ENCODE assay signal across 8 mouse cellular contexts in the genomic region with DNA sequence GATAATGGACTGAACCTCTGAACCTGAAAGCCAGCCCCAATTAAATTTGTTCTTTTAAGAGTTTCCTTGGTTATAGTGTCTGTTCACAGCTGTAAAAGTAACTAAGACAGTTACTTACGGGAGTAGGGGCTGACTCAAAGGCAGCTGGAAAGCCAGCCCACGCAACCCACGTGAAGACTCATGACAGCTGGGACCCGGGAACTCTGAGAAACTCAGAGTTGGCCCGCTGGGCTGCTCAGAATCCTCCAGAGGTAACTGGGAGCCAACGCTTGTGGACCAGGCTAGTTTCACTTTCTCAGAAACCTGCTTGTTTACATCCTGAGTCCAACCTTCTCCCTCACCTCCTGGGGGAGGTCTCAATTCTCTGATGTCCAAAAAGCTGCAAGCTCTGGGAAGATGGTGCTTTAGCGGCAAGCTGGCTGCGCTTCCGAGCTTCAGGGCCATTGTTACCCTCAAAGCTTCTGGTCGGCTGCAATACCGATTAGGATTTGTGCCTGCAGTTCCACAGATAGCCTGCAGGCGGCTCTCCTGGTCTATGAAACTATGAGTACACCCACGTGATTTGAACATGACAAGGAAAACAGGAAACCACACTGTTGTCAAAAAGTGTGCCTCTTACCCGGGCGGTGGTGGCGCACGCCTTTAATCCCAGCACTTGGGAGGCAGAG. TPM values are rescaled to one million over a fixed set of nuclear protein-coding genes. Genes with fewer than 3 reads are reported as not detected.
DNase-seq lines count a peak whose midpoint lies in the region; ATAC-seq and TF ChIP-seq lines count a peak whose summit lies in the region.

No protein-coding gene starts in this region.

- peaks cover under 1% of the 10 kb centered on the region; the same call in 1 of the 2 replicates for H3K79me2 ChIP-seq in MEL (ENCODE audit: control insufficient read depth, insufficient read depth, low read length, poor library complexity)

- H3K9me3 ChIP-seq in MEL (replicated peaks; ENCODE audit: insufficient read depth, low read length): no peaks in the 10 kb centered on the region
- H3K9me3 ChIP-seq in lung, embryonic 15.5 days: no peaks in the 10 kb centered on the region

- H3K9ac ChIP-seq in MEL (ENCODE audit: control insufficient read depth, low read depth, low read length, poor library complexity, severe bottlenecking): peak overlapping the region; percentile 80
- H3K9ac ChIP-seq in lung, embryonic 15.5 days: no peak overlapping the region; the same call in 1 of the 2 replicates

- TF ChIP-seq CTCF in MEL (IDR thresholded peaks at IDR 0.05 in 2 of 3, conservative IDR thresholded peaks at IDR 0.05 in 1 of 3; ENCODE audit: control insufficient read depth in 1 of 3, insufficient read depth in 1 of 3, low read depth in 2 of 3, low read length in 3 of 3, poor library complexity in 1 of 3, severe bottlenecking in 1 of 3): peak; percentile 88 to 92 (median 92)
- TF ChIP-seq CTCF in olfactory bulb, adult 2 months (IDR thresholded peaks at IDR 0.05; ENCODE audit: insufficient read depth, low read depth, low read length): peak; percentile 48; the same call in 1 of the 2 replicates

- H3K36me3 ChIP-seq in MEL (ENCODE audit: control insufficient read depth in 1 of 2, insufficient read depth in 2 of 2, low read length in 2 of 2): peaks cover 0 to 8% of the 10 kb centered on the region in 2 experiments; a peak in 1 of 4 replicates
- H3K36me3 ChIP-seq in lung, embryonic 15.5 days: peaks cover 9% of the 10 kb centered on the region

- peak overlapping the region; percentile 71 for H3K27ac ChIP-seq in MEL (ENCODE audit: control insufficient read depth, low read depth, low read length)
- H3K27ac ChIP-seq in lung, embryonic 15.5 days: no peak overlapping the region
- H3K27ac ChIP-seq in olfactory bulb, adult 2 months (ENCODE audit: insufficient read depth, low read depth, low read length): no peak overlapping the region

- TF ChIP-seq POLR2A in MEL (IDR thresholded peaks at IDR 0.05; ENCODE audit: control insufficient read depth in 1 of 2, insufficient read depth in 1 of 2, low read depth in 1 of 2, low read length in 2 of 2, poor library complexity in 1 of 2): peak in 1 of 2 experiments; percentile 40; a peak in 1 of 4 replicates
- no peak for TF ChIP-seq POLR2A in olfactory bulb, adult 2 months (IDR thresholded peaks at IDR 0.05; ENCODE audit: insufficient read depth, low read depth, low read length)

- peak; percentile 89 for TF ChIP-seq RAD21 in MEL (IDR thresholded peaks at IDR 0.05; ENCODE audit: low read depth, low read length)

- 0 out of 4 replicates have a peak, but pooled peaks of 1 of the 2 experiments have one; percentile 10 for TF ChIP-seq EP300 in MEL (IDR thresholded peaks at IDR 0.05; ENCODE audit: low read depth in 1 of 2, low read length in 2 of 2)

- peaks cover 7 to 19% of the 10 kb centered on the region in 2 experiments for H3K4me1 ChIP-seq in MEL (ENCODE audit: control insufficient read depth in 1 of 2, insufficient read depth in 2 of 2, low read length in 2 of 2)
- H3K4me1 ChIP-seq in lung, embryonic 15.5 days: 0 out of 2 replicates have a peak, but pooled peaks cover 5% of the 10 kb centered on the region
- no peaks in the 10 kb centered on the region for H3K4me1 ChIP-seq in olfactory bulb, adult 2 months (ENCODE audit: control insufficient read depth, insufficient read depth, low read length)

- peak overlapping the region; percentile 42 for H3K4me2 ChIP-seq in lung, embryonic 15.5 days

- peak; percentile 99 for DNase-seq in MEL (ENCODE audit: low read depth, low spot score)
- DNase-seq in cerebellum, adult 9-10 months: peak; percentile 97
- DNase-seq in layer of hippocampus, adult 9-10 months (ENCODE audit: low spot score): peak; percentile 99
- peak; percentile 87 to 93 for DNase-seq in thymus, adult 18-20 months

- peak overlapping the region; percentile 82 to 85 for H3K4me3 ChIP-seq in MEL (ENCODE audit: control insufficient read depth in 1 of 2, insufficient read depth in 1 of 2, low read depth in 2 of 2, low read length in 2 of 2)
- H3K4me3 ChIP-seq in lung, embryonic 15.5 days: peak overlapping the region; percentile 18
- peak overlapping the region; percentile 26 for H3K4me3 ChIP-seq in olfactory bulb, adult 2 months (ENCODE audit: insufficient read depth, low read depth, low read length)

- peak; percentile 39; the same call in 1 of the 2 replicates for ATAC-seq in frontal cortex, adult (ENCODE audit: low TSS enrichment)
- ATAC-seq in hematopoietic stem cell, adult 5-6 weeks (replicated peaks in 1 of 2; ENCODE audit: insufficient read depth in 1 of 2, low FRiP score in 2 of 2, low TSS enrichment in 1 of 2, low read depth in 1 of 2, poor library complexity in 2 of 2, severe bottlenecking in 2 of 2): peak; percentile 6 to 43; a peak in 2 of 4 replicates
- no peak for ATAC-seq in lung, embryonic 15.5 days (ENCODE audit: borderline replicate concordance, extremely low read depth, low FRiP score, low TSS enrichment)

- 14% methylated on average over 17 of the region's 17 CpGs for WGBS in lung, embryonic 15.5 days
- WGBS in olfactory bulb, adult 2 months: 4% methylated on average over 17 of the region's 17 CpGs

- H3K27me3 ChIP-seq in MEL (ENCODE audit: control insufficient read depth in 1 of 2, insufficient read depth in 2 of 2, low read length in 2 of 2): no peaks in the 10 kb centered on the region
- peaks cover 10% of the 10 kb centered on the region; the same call in 1 of the 2 replicates for H3K27me3 ChIP-seq in lung, embryonic 15.5 days

TF ChIP-seq in MEL, 35 proteins besides CTCF, POLR2A, EP300 and RAD21 (continues in another document):
- peak; percentile 81 for TF ChIP-seq ETS1 (IDR thresholded peaks at IDR 0.05; ENCODE audit: low read depth, low read length)
- TF ChIP-seq SIN3A (IDR thresholded peaks at IDR 0.05; ENCODE audit: low read length): peak; percentile 99
- no peak for TF ChIP-seq NELFE (IDR thresholded peaks at IDR 0.05; ENCODE audit: low read depth, low read length)
- no peak for TF ChIP-seq POLR2AphosphoS2 (IDR thresholded peaks at IDR 0.05; ENCODE audit: low read length)
- no peak for TF ChIP-seq RCOR1 (IDR thresholded peaks at IDR 0.05; ENCODE audit: low read depth, low read length)
- TF ChIP-seq MYC (IDR thresholded peaks at IDR 0.05; ENCODE audit: low read depth, low read length): peak; percentile 91
- TF ChIP-seq MAFK (IDR thresholded peaks at IDR 0.05; ENCODE audit: borderline replicate concordance, low read depth, low read length): no peak
- peak; percentile 60; the same call in 1 of the 2 replicates for TF ChIP-seq TBP (IDR thresholded peaks at IDR 0.05; ENCODE audit: low read depth, low read length)
- no peak for TF ChIP-seq ZMIZ1 (IDR thresholded peaks at IDR 0.05; ENCODE audit: low read depth, low read length)
- peak; percentile 94 for TF ChIP-seq USF1 (IDR thresholded peaks at IDR 0.05; ENCODE audit: low read depth, low read length)
- no peak for TF ChIP-seq CHD1 (IDR thresholded peaks at IDR 0.05; ENCODE audit: low read depth, low read length)
- peak; percentile 99 for TF ChIP-seq MXI1 (IDR thresholded peaks at IDR 0.05; ENCODE audit: low read depth, low read length)
- TF ChIP-seq GABPA (IDR thresholded peaks at IDR 0.05; ENCODE audit: low read depth, low read length): no peak
- no peak for TF ChIP-seq KAT2A (conservative IDR thresholded peaks at IDR 0.05; ENCODE audit: low read depth, low read length)
- no peak for TF ChIP-seq MYB (IDR thresholded peaks at IDR 0.05; ENCODE audit: low read depth, low read length)

RNA-seq across cellular contexts. Expression of gene H2-D1, which starts 4.6 kb away (rescaled TPM):
- 58.7 and 60.1 TPM in 2 replicates for total RNA-seq in MEL (2012; rRNA removed)
- polyA plus RNA-seq in MEL (2012; ENCODE audit: insufficient read depth in 1 of 2, insufficient read length in 2 of 2, low read depth in 1 of 2, low replicate concordance in 2 of 2, missing spikeins in 1 of 2): 10 to 100 TPM in 1 of 2 experiments, not detected in 1; 97.9 TPM
- total RNA-seq in hematopoietic stem cell, adult 5-6 weeks (2017): 627 and 791 TPM in 2 replicates
- 114 and 138 TPM in 2 replicates for polyA plus RNA-seq in lung, embryonic 15.5 days (2015; fragmentation: Nextera tagmentation; extraction: Ambion mirVana)
- 345 and 592 TPM in 2 replicates for polyA plus RNA-seq in olfactory bulb, adult 2 months (2012; ENCODE audit: insufficient read depth, insufficient read length, low replicate concordance, missing spikeins)

RNA-seq across cellular contexts. Expression of gene Ddx39b, which starts 16.4 kb away (rescaled TPM):
- total RNA-seq in MEL (2012; rRNA removed): 206 and 270 TPM in 2 replicates
- 100 to 1,000 TPM; 581 to 787 TPM for polyA plus RNA-seq in MEL (2012; ENCODE audit: insufficient read depth in 1 of 2, insufficient read length in 2 of 2, low read depth in 1 of 2, low replicate concordance in 2 of 2, missing spikeins in 1 of 2)
- 207 and 226 TPM in 2 replicates for total RNA-seq in hematopoietic stem cell, adult 5-6 weeks (2017)
- polyA plus RNA-seq in lung, embryonic 15.5 days (2015; fragmentation: Nextera tagmentation; extraction: Ambion mirVana): 512 and 523 TPM in 2 replicates
- 290 and 359 TPM in 2 replicates for polyA plus RNA-seq in olfactory bulb, adult 2 months (2012; ENCODE audit: insufficient read depth, insufficient read length, low replicate concordance, missing spikeins)

RNA-seq across cellular contexts. Expression of gene Nfkbil1, which starts 22.4 kb away (rescaled TPM):
- 10.1 and 10.3 TPM in 2 replicates for total RNA-seq in MEL (2012; rRNA removed)
- polyA plus RNA-seq in MEL (2012; ENCODE audit: insufficient read depth in 1 of 2, insufficient read length in 2 of 2, low read depth in 1 of 2, low replicate concordance in 2 of 2, missing spikeins in 1 of 2): 10 to 100 TPM in 1 of 2 experiments, not detected in 1; 26.0 TPM
- total RNA-seq in hematopoietic stem cell, adult 5-6 weeks (2017): 4.3 and 15.9 TPM in 2 replicates
- 13.2 and 13.4 TPM in 2 replicates for polyA plus RNA-seq in lung, embryonic 15.5 days (2015; fragmentation: Nextera tagmentation; extraction: Ambion mirVana)
- not detected in 2 replicates for polyA plus RNA-seq in olfactory bulb, adult 2 months (2012; ENCODE audit: insufficient read depth, insufficient read length, low replicate concordance, missing spikeins)

RNA-seq across cellular contexts. Expression of gene Atp6v1g2, which starts 24.5 kb away (rescaled TPM):
- total RNA-seq in MEL (2012; rRNA removed): 0.46 and 0.56 TPM in 2 replicates
- 1 to 10 TPM in 1 of 2 experiments, not detected in 1; 4.7 TPM for polyA plus RNA-seq in MEL (2012; ENCODE audit: insufficient read depth in 1 of 2, insufficient read length in 2 of 2, low read depth in 1 of 2, low replicate concordance in 2 of 2, missing spikeins in 1 of 2)
- total RNA-seq in hematopoietic stem cell, adult 5-6 weeks (2017): 3.8 and 5.2 TPM in 2 replicates
- polyA plus RNA-seq in lung, embryonic 15.5 days (2015; fragmentation: Nextera tagmentation; extraction: Ambion mirVana): 3.4 and 4.3 TPM in 2 replicates
- not detected in 2 replicates for polyA plus RNA-seq in olfactory bulb, adult 2 months (2012; ENCODE audit: insufficient read depth, insufficient read length, low replicate concordance, missing spikeins)

RNA-seq across cellular contexts. Expression of gene Gm16181, which starts 37.3 kb away (rescaled TPM):
- total RNA-seq in MEL (2012; rRNA removed): not detected in 2 replicates
- polyA plus RNA-seq in MEL (2012; ENCODE audit: insufficient read depth in 1 of 2, insufficient read length in 2 of 2, low read depth in 1 of 2, low replicate concordance in 2 of 2, missing spikeins in 1 of 2): under 1 TPM in 1 of 2 experiments, not detected in 1; 0.58 TPM
- 3.1 TPM in 1 of 2 replicates, not detected in the other for total RNA-seq in hematopoietic stem cell, adult 5-6 weeks (2017)
- 0.70 and 0.75 TPM in 2 replicates for polyA plus RNA-seq in lung, embryonic 15.5 days (2015; fragmentation: Nextera tagmentation; extraction: Ambion mirVana)
- not detected in 2 replicates for polyA plus RNA-seq in olfactory bulb, adult 2 months (2012; ENCODE audit: insufficient read depth, insufficient read length, low replicate concordance, missing spikeins)

Comparison
In these comparisons a context has a peak if more than half of its experiments do, and no peak if none do; other contexts are left out.
1. H3K4me3 ChIP-seq: peak in every context shown above with its lines; median percentile 84 in MEL; 26 in olfactory bulb, adult 2 months; 18 in lung, embryonic 15.5 days.